Mouse (Mus musculus): ENCODE measurements around the gene Skint10. TPM values are rescaled to one million over a fixed set of nuclear protein-coding genes. Genes with fewer than 3 reads are reported as not detected.

Gene Skint10
- polyA plus RNA-seq (2016; fragmentation: Nextera tagmentation; extraction: Ambion mirVana), result not detected in 2 replicates

- H3K4me3 ChIP-seq, result no peak within 1 kb of the TSS
- H3K27me3 ChIP-seq (ENCODE audit: low read depth, poor library complexity, severe bottlenecking), result no peaks in the 10 kb centered on the region
- WGBS, result 89% methylated on average over 1 of the region's 1 CpGs
- H3K27ac ChIP-seq, result no peak within 1 kb of the TSS
- no peaks in the 10 kb centered on the region for H3K9me3 ChIP-seq (replicated peaks)
- no peak for DNase-seq (ENCODE audit: low spot score)
- no peaks in the 10 kb centered on the region for H3K36me3 ChIP-seq
- no peaks in the 10 kb centered on the region for H3K4me1 ChIP-seq
Observed at GRCm38 (mm10) chr4:112774766-112775165, at the start of gene Skint10. Gene Skint10, minus strand, starts transcription at chr4:112774866.

- no peak for DNase-seq (ENCODE audit: low spot score)
- Histone ChIP-seq H3K9me3 (replicated peaks) (no peaks in the 10 kb centered on the region; the same call in 1 of the 2 replicates), H3K27ac (no peak overlapping the region), H3K4me1 (no peaks in the 10 kb centered on the region), H3K27me3 (ENCODE audit: low read depth, poor library complexity, severe bottlenecking) (no peaks in the 10 kb centered on the region), H3K4me3 (no peak overlapping the region), H3K36me3 (no peaks in the 10 kb centered on the region)
- 0% methylated on average over 1 of the region's 1 CpGs for WGBS
Observed at GRCm38 (mm10) chr4:112790646-112791045, 16.0 kb upstream of the Skint10 start.

Other genes with a start within 250 kb of the Skint10 start
- gene Skint2, start 217.7 kb downstream of the Skint10 start, polyA plus RNA-seq (2016; fragmentation: Nextera tagmentation; extraction: Ambion mirVana), result not detected in 2 replicates